Mouse (Mus musculus) 3134 (cell line): Measurements from ENCODE around the gene Plppr4.
A peak's percentile ranks its signal among the peaks of the same experiment; 100 is the strongest.

ENCODE experiments used
- DNase-seq: peaks from one replicate; pipeline ENCODE4 v3.0.0-alpha.2; 2011; ENCODE audit warnings: low spot score; ENCODE audit not compliant: insufficient read length; ENCODE audit errors: extremely low read depth

The Plppr4 gene

DNA sequence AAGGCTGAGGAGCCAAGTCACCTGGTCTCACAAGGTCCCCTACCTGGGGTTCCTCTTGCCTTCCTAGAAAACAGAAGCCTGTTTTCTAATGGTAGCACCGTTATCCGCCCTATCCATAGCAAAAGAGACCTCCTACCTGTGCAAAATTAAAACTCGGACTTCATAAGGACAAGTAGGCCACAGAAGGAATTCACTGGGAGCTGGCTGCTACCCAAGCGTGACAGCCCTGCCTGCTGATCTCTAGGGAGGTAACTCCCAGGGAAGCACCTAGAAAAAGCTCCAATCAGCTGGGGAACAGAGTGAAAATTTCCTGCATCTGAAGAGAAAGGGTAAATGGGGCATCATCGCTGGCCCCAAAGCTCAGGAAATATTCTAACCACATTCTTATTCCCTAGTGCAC lies at the start of gene Plppr4:
Gene Plppr4 (minus strand): TSS at position 349 of the 400 bp plus-strand sequence.
- no peak for DNase-seq

DNA sequence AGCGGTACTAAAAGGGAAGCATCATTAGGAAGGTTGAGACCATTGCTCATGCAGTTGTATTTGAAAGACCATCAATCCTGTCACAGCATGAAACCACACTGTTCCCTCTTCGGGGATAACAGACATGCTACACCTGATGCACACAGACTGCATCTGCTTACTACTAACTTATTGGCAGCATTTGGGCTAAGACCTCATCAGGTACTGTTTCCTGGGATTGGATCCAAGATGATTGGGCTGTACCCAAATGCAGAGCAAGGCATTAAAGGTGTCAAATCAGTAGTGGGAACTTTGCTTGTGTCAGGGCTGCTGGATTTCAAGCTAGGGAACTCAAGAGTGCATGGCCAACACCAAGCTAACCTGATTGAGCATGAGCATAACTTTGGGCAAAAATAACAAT lies 45.1 kb upstream of the Plppr4 start:
- no peak for DNase-seq

DNA sequence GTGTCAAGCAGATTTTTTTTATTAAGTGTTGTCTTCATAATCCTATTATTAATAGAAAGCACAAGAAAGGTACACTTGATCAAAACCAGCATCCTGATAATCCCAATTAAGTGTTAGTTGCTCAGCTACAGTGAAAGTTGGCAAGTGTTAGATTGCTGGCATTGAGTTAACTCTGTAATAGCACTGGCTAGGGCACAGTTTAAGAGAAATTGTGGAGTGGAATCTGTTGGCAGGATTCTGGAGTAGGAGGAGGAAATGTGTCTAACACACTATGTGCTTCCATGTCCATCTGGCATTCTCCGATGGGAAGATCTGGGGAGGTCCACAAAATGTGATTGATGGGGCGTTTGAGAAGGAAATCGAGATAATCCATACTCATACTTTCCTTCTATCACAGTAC lies 43.1 kb upstream of the Plppr4 start:
- DNase-seq = no peak

- no peak for DNase-seq
Observed at GRCm38 (mm10) chr3:117366041-117366440, 5.4 kb upstream of the Plppr4 start.

DNA sequence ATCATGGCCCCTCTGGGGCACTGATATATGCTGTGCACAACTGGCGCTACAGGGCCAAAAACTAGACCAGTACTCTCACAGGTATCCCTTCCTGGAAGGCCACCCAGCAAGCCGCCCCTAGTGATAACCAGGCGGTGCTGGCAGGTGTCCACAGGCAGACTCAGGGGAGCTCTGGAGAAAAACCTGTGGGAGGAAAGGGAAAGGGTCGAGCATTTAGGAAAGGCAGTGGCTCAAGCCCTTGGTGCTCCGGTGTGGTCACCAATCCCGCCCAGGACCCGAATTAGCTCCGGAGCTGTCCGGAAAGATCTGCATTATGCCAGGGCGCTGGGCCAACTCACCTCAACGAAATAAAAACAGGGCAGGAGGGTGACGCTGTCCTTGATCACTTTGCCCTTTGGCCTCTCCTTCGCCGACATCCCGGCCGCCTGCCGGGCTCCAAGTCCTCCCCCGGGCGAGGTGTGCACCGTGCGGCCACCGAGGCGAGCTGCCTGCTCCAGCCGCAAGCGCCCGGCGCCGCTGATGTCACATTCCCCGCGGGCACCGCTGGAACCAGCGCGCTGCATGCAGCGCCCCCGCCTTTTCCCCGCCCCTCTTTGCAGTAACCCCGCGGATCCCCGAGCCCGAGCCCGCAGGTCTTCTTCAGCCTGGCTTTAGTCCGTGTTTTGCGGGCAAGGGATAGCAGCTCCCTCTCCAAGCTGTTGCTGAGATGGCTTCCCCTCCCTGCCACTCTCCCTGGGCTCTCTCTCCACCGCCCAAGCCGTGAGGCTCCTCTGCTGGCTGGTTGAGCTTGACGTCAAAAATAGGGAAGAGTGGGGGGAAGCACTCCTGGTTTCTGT lies 772 bp downstream of the Plppr4 start:
- peak; percentile 11 for DNase-seq

DNA sequence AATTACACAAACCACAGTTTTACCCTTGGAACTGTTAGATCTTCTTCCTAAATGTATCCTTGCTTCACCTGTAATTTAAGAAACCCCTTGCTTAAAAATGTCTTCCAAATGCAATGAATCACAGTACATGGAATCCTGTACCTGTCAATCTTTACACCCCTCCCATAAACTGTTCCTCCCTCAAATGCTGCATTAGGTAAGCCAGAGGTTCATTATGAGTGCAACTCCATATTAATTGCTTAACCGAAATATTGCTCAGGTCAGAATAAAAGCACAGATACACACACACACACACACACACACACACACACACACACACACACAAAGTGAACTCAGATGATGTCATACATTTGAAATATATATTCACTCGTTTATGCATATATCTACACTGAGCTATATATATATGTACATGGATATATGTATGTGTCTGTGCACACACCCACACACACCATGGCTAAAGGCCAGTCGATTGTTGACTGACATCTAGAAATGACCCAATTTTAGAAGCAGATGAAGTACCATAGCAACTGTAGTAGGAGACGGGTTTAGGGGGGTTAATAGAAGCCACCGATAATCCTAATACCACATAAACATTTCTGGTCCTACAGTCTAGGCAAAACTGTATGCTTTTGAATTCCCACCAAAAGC lies 1.6 kb downstream of the Plppr4 start:
- DNase-seq = no peak

DNA sequence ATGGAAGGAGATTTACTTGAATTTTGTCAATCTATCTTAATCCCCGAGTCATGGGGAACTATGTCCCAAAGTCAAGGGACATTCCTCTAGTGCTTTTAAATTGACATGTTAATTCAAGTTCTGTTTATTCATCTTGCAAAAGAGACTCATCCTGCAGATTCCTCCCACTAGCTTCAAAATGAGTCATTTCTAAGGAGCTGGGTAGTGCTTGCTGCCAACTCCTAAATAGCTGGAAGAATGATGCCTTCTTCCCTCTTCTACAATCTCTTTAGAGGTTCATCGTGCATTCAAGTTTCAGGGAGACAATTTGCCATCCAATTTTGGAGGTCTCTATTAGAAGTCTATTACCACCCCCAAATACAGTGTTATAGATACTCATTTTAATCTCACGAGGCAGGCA lies 3.3 kb downstream of the Plppr4 start:
- DNase-seq = no peak

GRCm38 (mm10) chr3:117353940-117354339 lies 6.7 kb downstream of the Plppr4 start:
- no peak for DNase-seq

DNA sequence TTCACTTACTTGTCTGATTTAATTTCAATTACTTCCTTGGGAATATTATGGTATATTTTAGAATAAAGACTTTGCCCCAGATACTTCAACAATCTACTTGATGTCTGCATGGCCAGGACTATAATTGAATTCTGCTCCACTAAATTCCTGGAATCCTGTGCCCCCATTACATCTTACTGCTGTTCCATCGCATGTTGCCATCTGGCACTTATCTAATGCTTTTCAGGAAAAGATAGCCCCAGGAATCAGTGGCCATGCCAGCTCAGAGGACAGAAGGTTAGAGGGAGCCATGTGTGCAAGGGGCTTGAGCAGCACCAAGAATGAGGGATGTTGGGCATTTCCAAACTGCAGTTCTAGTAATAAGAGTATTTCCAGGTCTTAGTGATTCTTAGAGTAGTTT lies 14.3 kb downstream of the Plppr4 start:
- DNase-seq = no peak

DNA sequence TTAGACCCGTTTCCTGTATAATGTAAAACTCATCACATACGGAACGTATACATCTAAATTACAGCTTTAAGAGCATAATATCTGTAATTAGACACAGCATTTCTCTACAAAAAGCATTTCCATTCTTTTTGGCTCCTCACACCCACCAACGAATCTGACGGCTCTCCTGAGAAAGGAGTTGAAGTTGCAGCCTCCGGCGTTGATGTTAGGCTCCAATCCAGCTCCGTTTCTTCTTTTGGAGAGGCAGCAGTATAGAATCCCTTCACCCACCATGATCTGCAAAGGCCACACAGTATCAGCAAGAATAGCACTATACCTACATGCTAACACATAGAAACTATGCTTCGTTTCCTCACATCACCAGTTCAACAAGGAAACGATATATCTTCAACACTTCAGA lies 29.2 kb downstream of the Plppr4 start:
- DNase-seq = no peak

- no peak for DNase-seq
Observed at GRCm38 (mm10) chr3:117329485-117329884, 31.2 kb downstream of the Plppr4 start.

- DNase-seq = no peak
Observed at GRCm38 (mm10) chr3:117326551-117326950, 34.1 kb downstream of the Plppr4 start.

DNA sequence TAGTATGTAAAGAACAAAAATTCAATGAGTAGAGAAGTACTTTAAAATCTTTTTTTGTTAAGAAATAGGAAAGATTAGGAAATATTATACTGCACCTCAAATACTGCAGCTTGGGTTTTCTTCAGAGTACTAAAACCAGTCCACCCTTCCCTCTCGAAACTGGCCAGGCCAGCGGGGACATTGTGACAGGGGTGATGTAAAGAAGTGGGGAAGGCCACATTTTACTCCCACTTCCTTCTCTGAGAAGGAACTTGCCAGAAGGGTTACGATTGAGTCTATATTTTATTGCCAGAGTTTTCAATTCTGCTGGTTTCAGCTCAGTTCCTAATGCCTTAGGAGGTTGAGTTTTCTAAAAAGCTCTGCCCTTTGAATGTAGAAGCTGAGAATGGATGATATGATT lies 41.0 kb downstream of the Plppr4 start:
- no peak for DNase-seq

DNA sequence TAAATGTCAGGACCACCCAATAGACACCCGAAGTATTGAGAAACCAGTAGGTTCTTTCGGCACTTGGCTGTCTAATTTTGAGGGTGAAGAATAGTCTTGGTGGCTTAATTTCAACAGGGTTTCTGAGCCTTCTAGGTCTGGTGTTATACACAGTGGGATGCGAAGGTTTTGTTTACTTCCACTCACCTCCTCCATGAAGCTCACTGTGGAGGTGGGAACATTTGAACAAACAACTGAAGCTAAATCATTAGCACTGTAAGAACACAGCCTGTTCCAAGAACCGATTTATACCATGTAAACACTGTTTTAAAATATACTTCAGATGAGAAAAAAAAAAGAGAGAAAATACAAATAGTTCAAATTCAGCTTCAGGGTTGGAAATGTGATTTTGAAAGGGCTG lies 47.3 kb downstream of the Plppr4 start:
- DNase-seq = no peak

DNA sequence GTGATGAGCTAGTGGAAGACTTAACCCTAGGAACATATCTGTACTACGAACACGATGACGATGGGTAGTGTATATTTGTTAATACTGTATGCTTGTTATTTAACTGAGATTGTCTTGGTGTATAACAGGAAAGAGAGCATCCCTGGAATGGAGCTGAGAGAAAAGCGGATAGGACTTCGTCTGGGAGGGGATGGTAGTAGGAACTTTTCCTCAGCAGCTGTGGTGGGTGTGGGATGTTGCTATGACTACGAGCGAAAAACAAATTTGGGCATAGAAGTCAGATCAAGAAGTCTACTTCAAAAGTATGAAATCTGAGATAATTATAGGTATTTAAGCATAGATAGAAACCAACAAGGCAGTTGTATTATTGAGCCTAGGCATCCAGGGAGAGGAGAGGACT lies 48.6 kb downstream of the Plppr4 start:
- no peak for DNase-seq

DNA sequence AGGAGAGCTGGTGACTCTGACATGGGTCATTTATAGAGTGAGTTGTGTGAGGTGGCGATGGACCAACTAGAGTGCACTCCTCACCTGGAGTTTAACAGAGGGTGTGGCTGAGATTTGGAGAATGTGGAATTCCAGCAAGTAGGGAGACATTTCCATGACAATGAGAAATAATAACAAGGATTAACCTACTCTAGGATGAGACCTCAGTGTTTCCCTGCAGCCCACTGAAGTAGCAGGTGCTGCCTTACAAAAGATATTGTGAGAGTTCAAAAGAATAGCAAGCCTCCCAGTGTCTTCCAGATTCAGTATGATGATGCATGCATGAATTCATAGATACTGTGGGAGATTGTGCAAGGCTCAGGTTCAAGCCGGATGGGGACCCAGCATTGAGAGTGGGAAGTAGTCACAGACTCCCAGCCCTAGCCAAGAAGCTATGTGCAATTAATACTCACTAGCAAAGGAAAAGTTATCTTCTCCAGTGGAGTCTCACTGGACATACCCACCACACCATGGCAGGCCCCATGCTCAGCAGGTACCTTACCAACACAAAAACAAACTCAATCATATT lies 49.8 kb downstream of the Plppr4 start:
- no peak for DNase-seq

GRCm38 (mm10) chr3:117309580-117309910 lies 51.1 kb downstream of the Plppr4 start:
- DNase-seq = no peak

DNA sequence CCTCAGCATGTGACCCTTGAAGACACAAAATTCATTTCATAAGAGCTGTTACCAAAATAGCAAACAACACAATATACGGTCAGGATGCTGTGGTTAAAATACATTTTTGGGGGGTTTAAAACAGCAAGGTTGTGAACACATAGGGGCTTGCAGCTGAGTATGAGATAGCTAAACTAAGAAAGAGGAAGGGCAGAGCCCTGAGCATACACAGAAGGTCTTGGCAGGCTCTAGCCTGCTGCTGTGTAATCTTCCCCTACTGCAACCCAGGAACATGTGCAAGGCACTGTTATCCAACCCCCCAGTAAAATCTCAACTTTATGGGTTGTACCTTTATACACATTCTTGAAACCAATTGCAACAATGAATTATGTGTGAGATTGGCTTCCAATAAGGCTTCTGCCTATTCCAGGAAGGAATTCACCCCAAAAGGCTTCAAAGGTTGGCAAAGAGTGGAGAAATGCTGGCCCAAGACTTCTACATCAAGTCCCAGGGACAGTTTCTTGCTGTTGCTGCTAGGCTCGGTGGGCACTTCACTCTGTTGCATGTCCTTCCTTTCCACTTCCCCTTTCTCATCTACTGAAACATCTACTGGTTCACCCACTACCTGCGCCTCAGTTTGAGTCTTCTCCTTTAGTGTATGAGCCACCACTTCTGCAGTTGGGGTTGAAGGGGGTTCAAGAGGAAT lies 51.6 kb downstream of the Plppr4 start:
- no peak for DNase-seq

GRCm38 (mm10) chr3:117307555-117307954 lies 53.1 kb downstream of the Plppr4 start:
- no peak for DNase-seq

GRCm38 (mm10) chr3:117304037-117304436 lies 56.6 kb downstream of the Plppr4 start:
- DNase-seq = no peak

DNA sequence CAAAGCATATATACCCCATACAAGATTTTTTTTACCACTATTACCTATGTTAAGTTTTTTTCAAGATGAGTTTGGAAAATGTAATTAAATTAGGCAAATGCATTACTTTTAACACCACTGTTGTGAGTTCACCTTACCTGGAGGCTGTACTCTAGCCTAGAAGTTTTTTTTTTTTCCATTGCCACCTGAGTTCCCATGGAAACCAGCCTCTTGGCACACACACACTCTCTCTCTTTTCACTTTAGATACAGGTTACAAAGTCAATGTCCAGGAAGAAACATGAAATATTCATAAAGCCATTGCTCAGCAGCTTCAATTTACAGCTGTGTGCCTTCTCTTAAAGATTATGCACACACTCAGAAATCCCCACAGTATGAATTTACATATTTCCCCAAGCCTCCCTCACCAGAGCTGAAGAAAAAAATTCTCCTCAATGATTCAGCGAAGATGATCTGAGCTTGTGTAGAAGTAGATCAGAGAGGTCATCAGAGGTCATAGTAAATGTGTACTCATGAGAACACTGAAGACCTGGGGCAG lies 59.9 kb downstream of the Plppr4 start:
- no peak for DNase-seq
